Mouse (Mus musculus) stomach, postnatal 0 days (tissue): ENCODE data around the gene Gm20605. TPM values are rescaled to one million over a fixed set of nuclear protein-coding genes. Genes with fewer than 3 reads are reported as not detected.

Experiments used
- ATAC-seq: fragments of 200-750 bp; cut with Nextera tagmentation; 2 replicates; pipeline ENCODE4 v1.8.0; 2017; ENCODE audit not compliant: low FRiP score, low TSS enrichment
- DNase-seq: peaks from one replicate; pipeline ENCODE4 v3.0.0-alpha.2; 2016; ENCODE audit warnings: low spot score
- H3K27ac ChIP-seq: fragments of 300-500 bp; sonication (generic); replicated peaks from 2 replicates; pipeline ENCODE4 v1.5.1; 2014; ENCODE audit warnings: mild to moderate bottlenecking, control low read depth
- H3K27me3 ChIP-seq: fragments of 300-500 bp; sonication (generic); 2 replicates; pipeline ENCODE4 v1.6.1; 2014; ENCODE audit warnings: low read length; ENCODE audit not compliant: control insufficient read depth, insufficient read depth
- H3K36me3 ChIP-seq: fragments of 300-500 bp; sonication (generic); 2 replicates; pipeline ENCODE4 v1.6.1; 2014; ENCODE audit warnings: low read length, mixed read lengths; ENCODE audit not compliant: control insufficient read depth, insufficient read depth
- H3K4me1 ChIP-seq: fragments of 300-500 bp; sonication (generic); replicated peaks from 2 replicates; pipeline ENCODE4 v1.6.1; 2014; ENCODE audit warnings: antibody characterized with exemption; ENCODE audit not compliant: control insufficient read depth, insufficient read depth
- H3K4me2 ChIP-seq: fragments of 300-500 bp; sonication (generic); replicated peaks from 2 replicates; pipeline ENCODE4 v1.6.1; 2014; ENCODE audit warnings: low read depth, mild to moderate bottlenecking, control low read depth, moderate library complexity
- H3K4me3 ChIP-seq: fragments of 300-500 bp; sonication (generic); 2 replicates; pipeline ENCODE4 v1.5.1; 2014; ENCODE audit warnings: low read depth, low read length, control low read depth
- H3K9ac ChIP-seq: fragments of 300-500 bp; sonication (generic); 2 replicates; pipeline ENCODE4 v1.6.1; 2014; ENCODE audit warnings: mild to moderate bottlenecking, low read length, control low read depth, mixed read lengths
- H3K9me3 ChIP-seq: fragments of 300-500 bp; sonication (generic); 2 replicates; pipeline ENCODE4 v1.6.1; 2016; ENCODE audit warnings: low read length; ENCODE audit not compliant: control insufficient read depth
- CTCF ChIP-seq: IDR thresholded peaks from 2 replicates; pipeline ENCODE4 v1.5.1; 2016; ENCODE audit warnings: antibody characterized with exemption, low read depth, mild to moderate bottlenecking, moderate library complexity
- EP300 ChIP-seq: optimal IDR thresholded peaks from 2 replicates; pipeline ENCODE3; 2016; ENCODE audit warnings: antibody characterized with exemption
- WGBS: fragments of 180-500 bp; shearing (Covaris S2); extraction: QIAGEN DNeasy Blood & Tissue Kit; methylation state at CpG from one replicate; pipeline ENCODE4 v1.1.7; 2014; 5-methylcytosine and 5-hydroxymethylcytosine counted together
- polyA plus RNA-seq: library from polyadenylated mRNA; unstranded; fragments of >200 nt; fragmentation: Nextera tagmentation; extraction: Ambion mirVana; gene quantifications from 2 replicates; pipeline ENCODE4 v1.2.1, GENCODE M21; 2015

Gm20605 gene
- polyA plus RNA-seq, 1 experiment from 2014 or later, result 2.4 TPM

- Histone ChIP-seq H3K9me3 (no peaks in the 10 kb centered on the region), H3K4me2 (peak overlapping the region; percentile 36), H3K27ac (peak overlapping the region; percentile 35), H3K36me3 (0 out of 2 replicates have a peak, but pooled peaks cover 2% of the 10 kb centered on the region), H3K4me1 (peaks cover 6% of the 10 kb centered on the region; the same call in 1 of the 2 replicates), H3K27me3 (no peaks in the 10 kb centered on the region), H3K4me3 (0 out of 2 replicates have a peak overlapping the region, but pooled peaks have one; percentile 4), H3K9ac (no peak overlapping the region)
- ATAC-seq (no peak), DNase-seq (peak; percentile 57)
- WGBS, result 16% methylated on average over 17 of the region's 18 CpGs
- no peak for TF ChIP-seq CTCF
- no peak for TF ChIP-seq EP300
Observed at GRCm38 (mm10) chr5:137649669-137650571, 20.9 kb downstream of the Gm20605 start.

DNA sequence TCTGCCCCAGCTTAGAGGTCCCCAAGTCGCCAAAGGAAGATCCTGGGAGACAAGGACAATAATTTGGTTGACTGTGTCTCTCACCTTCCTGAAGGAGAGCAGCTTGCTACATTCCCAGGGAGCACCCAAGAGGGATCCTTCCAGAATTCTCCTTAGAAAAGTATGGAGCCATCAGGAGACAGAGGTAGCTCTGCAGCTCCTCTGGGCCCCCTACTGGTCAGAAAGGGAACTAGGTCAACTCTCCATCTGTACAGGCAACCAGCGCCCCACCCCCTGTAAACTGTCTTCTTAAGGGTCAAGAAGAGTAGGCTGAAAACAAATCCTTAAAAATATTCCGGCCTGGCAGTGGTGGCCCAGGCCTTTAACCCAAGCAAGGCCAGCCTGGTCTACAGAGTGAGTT, 23.5 kb downstream of the Gm20605 start:
- Histone ChIP-seq H3K36me3 (0 out of 2 replicates have a peak, but pooled peaks cover 2% of the 10 kb centered on the region), H3K4me1 (peaks cover 6% of the 10 kb centered on the region; the same call in 1 of the 2 replicates), H3K4me2 (no peak overlapping the region), H3K27me3 (no peaks in the 10 kb centered on the region), H3K4me3 (no peak overlapping the region), H3K9me3 (no peaks in the 10 kb centered on the region), H3K9ac (no peak overlapping the region), H3K27ac (no peak overlapping the region)
- ATAC-seq (peak; percentile 56; the same call in 1 of the 2 replicates), DNase-seq (peak; percentile 78)
- WGBS, result 16% methylated on average over 3 of the region's 3 CpGs
- no peak for TF ChIP-seq EP300
- TF ChIP-seq CTCF, result peak; percentile 87

- H3K27ac ChIP-seq, result no peak overlapping the region
- 92% methylated on average over 10 of the region's 10 CpGs for WGBS
- ATAC-seq (no peak), DNase-seq (no peak)
- TF ChIP-seq EP300 (no peak), CTCF (no peak)
- peaks cover 6% of the 10 kb centered on the region; the same call in 1 of the 2 replicates for H3K4me1 ChIP-seq
- H3K4me3 ChIP-seq, result no peak overlapping the region
- H3K9ac ChIP-seq, result no peak overlapping the region
- H3K36me3 ChIP-seq, result 0 out of 2 replicates have a peak, but pooled peaks cover 2% of the 10 kb centered on the region
- H3K27me3 ChIP-seq, result no peaks in the 10 kb centered on the region
- no peak overlapping the region for H3K4me2 ChIP-seq
- H3K9me3 ChIP-seq, result no peaks in the 10 kb centered on the region
Observed at GRCm38 (mm10) chr5:137653366-137653765, 24.4 kb downstream of the Gm20605 start.

- no peaks in the 10 kb centered on the region for H3K9me3 ChIP-seq
- ATAC-seq (no peak), DNase-seq (peak; percentile 47)
- WGBS, result 74% methylated on average over 6 of the region's 7 CpGs
- no peak for TF ChIP-seq EP300
- peak; percentile 74 for TF ChIP-seq CTCF
- H3K4me2 ChIP-seq, result no peak overlapping the region
- peaks cover 2% of the 10 kb centered on the region; the same call in 1 of the 2 replicates for H3K4me1 ChIP-seq
- 0 out of 2 replicates have a peak, but pooled peaks cover 2% of the 10 kb centered on the region for H3K36me3 ChIP-seq
- no peaks in the 10 kb centered on the region for H3K27me3 ChIP-seq
- H3K4me3 ChIP-seq, result no peak overlapping the region
- no peak overlapping the region for H3K27ac ChIP-seq
- H3K9ac ChIP-seq, result no peak overlapping the region
Observed at GRCm38 (mm10) chr5:137654746-137655145, 25.8 kb downstream of the Gm20605 start.

GRCm38 (mm10) chr5:137656977-137657376, 28.0 kb downstream of the Gm20605 start:
- Histone ChIP-seq H3K9me3 (no peaks in the 10 kb centered on the region), H3K9ac (no peak overlapping the region), H3K36me3 (no peaks in the 10 kb centered on the region), H3K4me3 (no peak overlapping the region), H3K4me2 (no peak overlapping the region), H3K4me1 (no peaks in the 10 kb centered on the region), H3K27ac (peak overlapping the region; percentile 65; the same call in 1 of the 2 replicates), H3K27me3 (no peaks in the 10 kb centered on the region)
- WGBS, result 18% methylated on average over 6 of the region's 6 CpGs
- TF ChIP-seq CTCF (peak; percentile 90), EP300 (no peak)
- ATAC-seq (peak; percentile 64), DNase-seq (peak; percentile 73)
